Mouse (Mus musculus) left cerebral cortex, postnatal 4 days (tissue): ENCODE results near the gene Atad5. TPM values are rescaled to one million over a fixed set of nuclear protein-coding genes. Genes with fewer than 3 reads are reported as not detected.
"Not testable (repeated sequence)": the region's sequence is repeated elsewhere in the genome, so short reads cannot be mapped to it uniquely, and the experiment has no call there.

ENCODE experiments used
- DNase-seq: peaks from one replicate; pipeline ENCODE4 v3.0.0-alpha.2; 2022
- intact Hi-C: fragments of 180-260 bp; cut with DNase I; formaldehyde crosslinking; loops from one replicate; pipeline ENCODE4 v1.15.1; 2025
- total RNA-seq, 2 experiments: library from RNA; stranded (reverse); gene quantifications; 2 replicates each; pipeline ENCODE4 v1.2.3; 2021

Gene Atad5
- 1 to 10 TPM; 8.0 to 8.9 TPM for total RNA-seq

- DNase-seq = peak; percentile 91
- intact Hi-C loops = no loop called here
These were observed at the start of gene Atad5 for GRCm38 (mm10) chr11:80088917-80089816. Gene Atad5, plus strand, starts transcription at chr11:80089400.

GRCm38 (mm10) chr11:80042615-80043418 lies 46.4 kb upstream of the Atad5 start:
- intact Hi-C loops = no loop called here
- peak; percentile 23 for DNase-seq

- DNase-seq = no peak
- intact Hi-C loops = no loop called here
These were observed 45.8 kb upstream of the Atad5 start for GRCm38 (mm10) chr11:80043419-80043817.

- intact Hi-C loops = no loop called here
- no peak for DNase-seq
These were observed 42.3 kb upstream of the Atad5 start for GRCm38 (mm10) chr11:80046856-80047255.

- no peak for DNase-seq
- intact Hi-C loops = no loop called here
These were observed 39.1 kb upstream of the Atad5 start for GRCm38 (mm10) chr11:80050088-80050487.

- intact Hi-C loops = no loop called here
- no peak for DNase-seq
These were observed 36.7 kb upstream of the Atad5 start for GRCm38 (mm10) chr11:80052456-80052855.

- intact Hi-C loops = no loop called here
- no peak for DNase-seq
These were observed 36.0 kb upstream of the Atad5 start for GRCm38 (mm10) chr11:80053171-80053570.

GRCm38 (mm10) chr11:80054659-80055058 lies 34.5 kb upstream of the Atad5 start:
- intact Hi-C loops = no loop called here
- DNase-seq = no peak

- intact Hi-C loops = no loop called here
- DNase-seq = no peak
These were observed 33.1 kb upstream of the Atad5 start for GRCm38 (mm10) chr11:80056141-80056540.

- intact Hi-C loops = no loop called here
- no peak for DNase-seq
These were observed 27.0 kb upstream of the Atad5 start for GRCm38 (mm10) chr11:80062159-80062558.

- intact Hi-C loops, DNase-seq: not testable (repeated sequence)
These were observed 22.8 kb upstream of the Atad5 start for GRCm38 (mm10) chr11:80066373-80066772.

- intact Hi-C loops = no loop called here
- no peak for DNase-seq
These were observed 21.6 kb upstream of the Atad5 start for GRCm38 (mm10) chr11:80067558-80067957.

- DNase-seq = no peak
- intact Hi-C loops = no loop called here
These were observed 19.4 kb upstream of the Atad5 start for GRCm38 (mm10) chr11:80069815-80070214.

- intact Hi-C loops = no loop called here
- no peak for DNase-seq
These were observed 18.2 kb upstream of the Atad5 start for GRCm38 (mm10) chr11:80071039-80071438.

- intact Hi-C loops = no loop called here
- no peak for DNase-seq
These were observed 16.8 kb upstream of the Atad5 start for GRCm38 (mm10) chr11:80072365-80072764.

GRCm38 (mm10) chr11:80075608-80076277 lies 13.5 kb upstream of the Atad5 start:
- DNase-seq = no peak
- intact Hi-C loops = no loop called here

- DNase-seq = no peak
- intact Hi-C loops = no loop called here
These were observed 11.2 kb upstream of the Atad5 start for GRCm38 (mm10) chr11:80077784-80078545.

- intact Hi-C loops = no loop called here
- DNase-seq = no peak
These were observed 10.4 kb upstream of the Atad5 start for GRCm38 (mm10) chr11:80078831-80079230.

GRCm38 (mm10) chr11:80079751-80080150 lies 9.4 kb upstream of the Atad5 start:
- intact Hi-C loops = no loop called here
- DNase-seq = no peak

GRCm38 (mm10) chr11:80080381-80080825 lies 8.8 kb upstream of the Atad5 start:
- DNase-seq = no peak
- intact Hi-C loops = no loop called here
